Mouse (Mus musculus) adrenal gland, postnatal 14 days (tissue): Measurements from ENCODE around the gene Mosmo. TPM values are rescaled to one million over a fixed set of nuclear protein-coding genes. Genes with fewer than 3 reads are reported as not detected.
"Not testable (repeated sequence)": the region's sequence is repeated elsewhere in the genome, so short reads cannot be mapped to it uniquely, and the experiment has no call there.

Experiments
- DNase-seq: peaks from one replicate; pipeline ENCODE4 v3.0.0; 2021; ENCODE audit warnings: mixed read lengths
- total RNA-seq: library from RNA; stranded (reverse); gene quantifications from 2 replicates; pipeline ENCODE4 v1.2.3, GENCODE M21; 2021

Gene Mosmo
- total RNA-seq, 1 experiment from 2014 or later = 35.8 TPM

DNA sequence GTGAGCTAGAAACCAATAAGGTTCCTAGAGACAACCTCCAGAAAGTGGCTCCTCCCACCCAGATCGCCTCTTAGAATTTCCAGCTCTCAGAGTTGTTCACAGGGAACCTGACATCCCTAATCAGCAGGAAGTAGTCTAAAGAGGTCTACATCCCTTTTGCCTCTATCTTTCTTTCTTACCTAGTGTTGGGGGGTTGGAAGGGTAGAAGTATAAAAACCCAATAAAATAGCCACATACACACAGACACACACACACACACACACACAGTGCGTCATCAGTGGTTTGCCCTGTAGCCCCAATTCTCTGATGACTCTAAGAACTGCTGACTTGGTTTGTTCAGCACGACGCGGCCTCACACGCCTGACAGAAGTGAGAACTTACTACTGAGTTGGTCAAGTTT, 22.2 kb downstream of the Mosmo start:
- DNase-seq = no peak

DNA sequence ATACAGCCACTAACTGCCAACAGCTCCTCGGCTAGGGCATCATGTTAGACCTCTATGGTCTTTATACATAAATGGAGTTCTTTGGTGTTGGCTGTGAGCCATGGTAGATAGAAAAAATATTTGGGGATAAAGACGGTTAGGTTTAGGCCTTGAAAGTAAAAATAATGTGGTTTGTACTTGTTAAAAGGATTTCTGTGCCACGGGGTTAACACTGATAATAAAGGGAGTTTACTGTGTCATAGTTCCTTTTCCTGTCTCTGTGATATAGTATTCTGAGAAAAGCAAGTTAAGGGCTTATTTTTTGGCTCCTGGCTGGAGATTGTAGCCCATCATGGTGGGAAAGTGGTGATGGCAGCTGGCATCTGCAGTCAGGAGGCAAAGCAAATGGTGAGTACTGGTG, 26.5 kb downstream of the Mosmo start:
- DNase-seq = no peak

DNA sequence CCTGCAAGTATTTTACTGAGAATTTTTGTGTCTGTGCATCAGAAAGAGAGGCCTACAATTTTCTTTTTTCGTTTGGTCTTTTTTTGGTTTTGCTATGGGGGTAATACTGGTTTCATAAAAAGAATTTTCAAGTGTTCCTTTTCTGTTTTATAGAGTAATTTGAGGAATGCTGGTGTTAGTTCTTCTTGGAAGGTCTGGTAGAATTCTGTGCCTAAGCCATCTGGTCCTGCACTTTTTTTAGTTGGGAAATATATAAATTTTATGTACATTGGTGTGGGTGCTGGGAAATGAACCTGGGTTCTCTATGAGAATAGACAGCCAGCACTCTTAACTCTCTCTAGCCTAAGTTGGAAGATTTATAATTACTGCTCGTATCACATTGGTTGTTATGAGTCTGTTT, 34.7 kb downstream of the Mosmo start:
- no peak for DNase-seq

DNA sequence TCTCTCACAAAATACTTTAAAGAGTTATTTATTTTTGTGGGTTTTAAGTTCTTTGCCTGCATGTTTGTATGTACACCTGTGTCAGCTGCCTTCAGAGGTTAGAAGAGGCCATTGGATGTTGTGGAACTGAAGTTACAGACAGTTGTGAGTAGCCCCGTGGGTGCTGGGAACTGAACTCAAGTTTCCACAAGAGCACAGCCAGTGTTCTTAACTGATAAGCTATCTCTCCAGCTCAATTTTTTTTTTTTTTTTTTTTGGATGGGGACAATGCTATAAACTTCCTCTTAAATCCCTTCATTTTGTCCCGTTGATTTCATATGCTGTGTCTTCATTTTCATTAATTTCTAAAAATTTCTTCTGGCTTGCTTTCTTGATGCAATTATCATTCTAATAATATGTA, 35.8 kb downstream of the Mosmo start:
- DNase-seq = no peak

DNA sequence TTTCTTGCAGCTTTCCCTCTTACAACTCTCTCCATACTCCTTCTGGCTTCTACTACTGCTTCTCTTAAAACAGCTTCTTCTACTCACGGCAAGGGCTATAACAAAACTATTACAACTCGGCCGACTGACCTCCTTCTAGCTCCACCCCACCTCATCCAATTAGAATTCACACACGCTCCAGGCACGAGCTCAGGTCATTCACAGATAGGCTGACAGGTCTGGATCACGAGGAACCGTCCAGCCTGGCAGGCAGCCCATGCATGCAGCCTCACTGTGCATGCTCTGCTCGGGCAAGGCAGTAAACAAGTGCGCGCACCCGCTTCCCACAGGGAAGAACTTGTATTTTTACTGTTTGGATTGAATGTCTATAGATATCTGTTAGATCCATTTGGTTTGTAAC, 36.5 kb downstream of the Mosmo start:
- DNase-seq = not testable (repeated sequence)

DNA sequence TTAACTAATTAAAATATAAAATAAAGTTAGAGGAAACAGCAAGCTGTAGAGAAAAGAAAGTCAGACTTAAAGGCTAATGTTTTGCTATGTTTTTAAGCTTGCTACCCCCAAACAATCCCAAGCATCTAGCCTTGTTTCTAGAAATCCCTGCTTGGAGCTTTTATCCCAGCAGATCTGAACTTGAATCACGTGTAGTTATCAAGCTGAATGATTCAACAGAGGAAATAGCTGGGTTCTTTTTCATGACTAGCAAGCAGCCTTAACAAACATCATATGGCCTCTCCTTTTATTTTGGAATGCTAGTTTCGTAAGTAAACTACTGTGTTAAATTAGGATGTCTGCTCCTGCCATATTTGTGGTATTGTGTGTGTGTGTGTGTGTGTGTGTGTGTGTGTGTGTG, 39.8 kb downstream of the Mosmo start:
- no peak for DNase-seq

DNA sequence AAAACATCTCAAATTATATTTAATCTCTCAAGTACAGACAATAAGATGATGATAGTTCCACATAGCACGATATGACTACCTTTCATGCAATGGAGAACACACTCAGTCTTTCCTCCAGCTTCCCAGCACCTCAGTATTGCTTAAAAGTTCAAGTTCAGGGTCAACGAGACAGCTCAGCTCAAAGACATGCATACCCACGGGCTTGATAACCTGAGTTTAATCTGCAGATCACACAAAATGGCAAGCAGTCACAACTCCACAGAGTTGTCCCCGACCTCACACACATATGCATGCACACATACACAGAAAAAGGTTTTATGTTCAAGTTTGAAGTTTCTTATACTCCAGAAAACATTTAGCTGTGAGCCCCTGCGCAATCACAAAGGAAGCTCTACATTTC, 43.6 kb downstream of the Mosmo start:
- DNase-seq = no peak

DNA sequence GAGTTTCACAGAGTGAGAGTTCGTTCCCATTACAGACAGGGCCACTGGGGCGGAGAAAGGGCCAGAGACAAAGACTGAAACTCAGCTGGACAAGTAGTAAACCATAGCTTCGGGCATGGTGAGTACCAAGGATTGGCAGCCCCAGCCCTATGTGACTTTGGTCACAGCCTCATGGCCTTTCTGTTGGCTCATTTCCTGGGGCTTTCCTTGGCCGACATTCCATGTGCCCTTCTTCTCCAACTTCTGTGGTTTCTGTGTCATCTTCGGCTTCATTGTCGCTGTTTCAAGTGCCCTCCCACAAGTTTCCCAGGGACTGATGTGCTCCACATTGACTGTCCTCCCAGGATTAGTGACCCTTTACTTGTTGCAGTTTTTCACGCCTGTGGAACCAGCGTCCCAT, 44.0 kb downstream of the Mosmo start:
- peak; percentile 64 for DNase-seq

DNA sequence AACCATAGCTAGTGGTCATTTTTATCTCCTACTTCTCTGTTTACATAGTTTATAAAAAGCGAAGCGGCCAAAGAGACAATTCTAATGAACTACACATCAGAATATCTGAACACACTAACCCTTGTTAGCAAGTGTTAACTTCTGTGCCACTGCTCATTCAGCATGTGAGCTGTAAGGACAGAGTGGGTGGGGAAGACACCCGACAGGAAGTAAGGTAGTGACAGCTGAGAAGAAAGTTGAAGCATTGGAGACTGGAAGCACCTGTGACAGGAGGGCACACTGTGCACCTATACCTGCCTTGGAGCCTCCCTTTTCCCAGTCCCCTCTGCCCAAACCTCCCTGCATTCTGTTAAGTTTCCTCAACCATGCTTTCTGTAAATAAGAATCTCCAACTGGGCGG, 44.6 kb downstream of the Mosmo start:
- no peak for DNase-seq

DNA sequence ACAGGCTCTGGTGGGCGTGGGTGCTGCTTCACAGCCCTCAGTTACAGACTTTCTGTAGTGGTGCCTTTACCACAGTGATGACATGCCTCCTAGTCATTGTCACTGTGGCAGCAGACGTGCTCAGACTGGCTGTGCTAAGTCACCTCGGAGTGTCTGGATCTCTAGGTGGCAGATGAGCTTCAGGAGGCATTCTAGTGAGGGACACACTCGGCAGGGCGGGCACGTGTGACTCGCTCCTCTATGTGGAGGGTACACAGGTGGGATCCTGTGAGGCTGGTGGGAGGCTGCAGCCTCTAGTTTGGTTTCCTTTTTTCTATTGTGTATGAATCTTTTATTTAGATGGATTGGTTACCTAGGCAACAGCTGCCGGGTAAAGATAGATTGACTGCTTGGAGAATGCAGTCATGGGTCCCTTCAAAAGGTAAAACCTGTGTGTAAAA, 45.4 kb downstream of the Mosmo start:
- DNase-seq = no peak

DNA sequence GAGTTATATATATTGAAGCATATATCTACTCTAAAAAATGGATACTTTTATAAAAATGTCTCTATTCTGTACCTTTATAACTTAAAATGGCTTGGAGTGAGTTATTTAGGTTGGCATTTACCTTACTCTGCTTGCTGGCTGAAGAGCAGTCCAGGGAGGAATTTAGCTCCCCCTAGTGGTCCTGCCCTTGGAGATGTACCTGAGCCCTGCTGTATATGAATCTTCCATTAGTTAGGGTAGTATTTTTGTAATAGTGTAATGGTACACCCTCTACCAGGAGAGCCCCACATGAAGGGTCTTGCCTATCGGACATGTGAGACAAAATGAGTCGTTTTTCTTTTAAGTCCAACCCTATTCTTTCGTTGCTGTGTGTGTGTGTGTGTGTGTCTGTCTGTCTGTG, 50.2 kb downstream of the Mosmo start:
- DNase-seq = peak; percentile 66

DNA sequence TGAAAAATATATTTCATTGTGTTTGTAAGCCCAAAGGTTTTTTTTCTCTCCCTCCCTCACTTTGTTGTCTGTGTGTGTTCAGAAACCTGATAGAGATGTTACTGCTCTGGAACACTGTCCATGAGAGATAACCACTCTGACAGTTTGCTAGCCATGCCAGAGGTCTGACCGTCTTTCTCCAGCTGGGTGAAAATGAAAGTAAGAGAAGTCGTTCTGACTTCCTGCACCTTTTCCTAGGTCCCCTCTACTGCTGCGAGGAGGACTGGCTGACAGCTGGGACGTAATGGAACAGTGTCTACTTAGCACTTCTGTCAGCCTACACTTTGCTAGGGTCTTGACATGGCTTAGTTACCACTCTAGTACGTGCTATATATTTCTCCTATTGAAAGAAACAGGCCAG, 52.2 kb downstream of the Mosmo start:
- no peak for DNase-seq

DNA sequence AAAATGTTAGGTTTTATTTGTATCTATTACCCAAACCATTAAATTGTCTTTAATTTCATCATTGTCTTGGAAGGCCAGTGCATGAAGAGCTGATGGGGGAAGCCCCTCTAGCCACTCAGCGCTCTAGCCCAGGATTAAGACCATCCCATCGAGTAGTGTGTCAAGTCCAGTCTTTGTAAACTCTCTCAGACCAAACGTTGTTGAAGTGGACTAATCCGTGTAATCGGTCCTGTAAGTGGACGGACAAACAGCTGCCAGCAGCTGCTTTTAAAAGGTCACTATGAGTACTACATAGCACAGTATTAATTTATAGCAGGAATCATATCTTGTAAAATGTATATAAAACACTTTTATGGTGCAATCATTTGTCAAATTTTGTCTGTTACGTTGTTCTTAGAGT, 55.5 kb downstream of the Mosmo start:
- no peak for DNase-seq

DNA sequence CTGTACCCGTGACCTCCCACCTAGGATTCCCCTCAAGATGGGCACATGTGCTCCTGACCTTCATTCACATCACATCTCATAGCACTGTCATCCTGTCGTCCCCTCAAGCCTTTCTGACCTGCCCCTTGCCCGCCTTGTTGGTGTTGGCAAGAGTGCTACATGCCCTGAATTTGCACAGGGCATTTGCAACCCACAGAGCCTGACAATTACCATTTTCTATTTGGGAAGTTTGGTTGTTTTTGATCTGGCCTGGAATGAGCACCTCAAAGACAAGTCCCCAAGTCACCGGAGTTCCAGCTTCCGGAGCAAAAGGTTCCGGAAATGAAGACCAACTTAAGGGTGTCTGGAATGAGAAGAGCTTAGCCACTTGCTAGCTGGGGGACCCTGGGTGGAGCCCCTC, 61.6 kb downstream of the Mosmo start, which contains the start of gene Vwa3a:
Vwa3a (plus strand) TSS at position 301 of the 400 bp plus-strand sequence.
- no peak for DNase-seq

DNA sequence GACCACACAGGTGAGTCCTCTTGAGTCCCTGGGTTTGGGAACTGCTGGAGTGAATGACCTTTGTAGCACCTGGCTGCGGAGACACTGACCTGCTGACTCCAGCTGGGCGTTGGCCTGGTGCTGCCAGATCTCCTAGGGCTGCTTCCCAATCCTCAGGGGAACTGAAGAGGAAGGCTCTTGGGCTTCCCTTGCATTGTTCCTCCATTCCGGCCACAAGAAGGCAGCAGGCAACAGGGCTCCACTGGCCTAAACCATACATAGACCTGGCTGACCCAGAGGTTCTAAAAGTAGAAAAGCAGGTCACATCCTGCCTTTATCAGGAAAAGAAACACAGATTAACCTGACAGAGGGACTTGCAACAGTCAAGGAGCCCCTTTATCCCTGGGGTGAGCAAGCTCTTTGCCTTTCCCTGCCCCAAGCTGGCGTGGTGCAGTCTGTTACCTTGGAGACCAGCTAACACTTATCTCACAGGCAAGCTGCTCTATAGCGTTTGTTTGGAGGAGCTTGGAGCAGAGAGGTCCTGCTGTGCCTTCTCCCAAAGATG, 62.2 kb downstream of the Mosmo start:
- DNase-seq = peak; percentile 43

DNA sequence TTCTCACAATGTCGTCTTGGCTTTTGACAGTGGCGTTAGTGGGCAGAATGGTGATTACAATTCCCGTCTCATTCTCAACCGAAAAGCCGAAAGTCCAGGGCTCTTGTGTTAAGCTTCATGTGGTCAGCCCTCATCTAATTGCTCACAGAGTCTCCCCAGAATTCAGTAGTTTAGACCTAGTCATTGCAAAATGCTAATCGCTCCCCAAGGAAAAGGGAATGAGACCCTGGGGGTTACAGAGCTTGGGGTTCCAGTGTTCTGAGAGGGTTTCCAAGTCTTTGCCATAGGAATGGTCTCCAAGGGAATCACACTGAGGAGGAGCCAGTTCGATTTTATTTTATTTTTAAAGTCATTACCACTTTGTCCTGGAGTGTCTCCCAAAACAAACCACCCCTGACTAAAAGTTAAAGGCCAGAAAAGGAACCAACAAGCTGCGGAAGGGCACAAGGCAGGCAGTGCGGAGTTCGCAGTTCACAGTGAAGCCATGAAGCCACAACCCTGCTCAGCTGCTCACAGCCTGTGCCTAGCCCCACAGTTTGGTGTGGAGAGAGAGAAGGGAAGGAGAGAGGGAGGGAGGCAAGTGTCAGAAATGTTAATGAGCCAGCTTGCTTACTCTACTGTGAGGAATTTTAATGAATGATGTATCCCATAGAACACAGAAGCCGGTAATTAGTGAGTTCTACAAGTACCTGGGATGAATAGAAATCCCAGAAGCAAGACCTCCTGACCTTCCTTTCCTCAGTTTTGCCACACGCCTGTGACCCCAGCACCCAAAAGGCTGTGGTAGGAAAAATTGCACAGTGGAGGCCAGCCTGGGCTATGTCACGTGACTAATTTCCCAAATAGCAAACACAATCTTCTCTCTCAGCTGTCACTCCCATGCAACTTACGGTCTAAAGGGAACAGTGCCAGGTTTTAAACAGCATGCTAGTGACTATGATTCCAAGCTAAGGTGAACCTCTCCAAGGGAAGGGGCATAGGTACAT, 66.2 kb downstream of the Mosmo start:
- peak; percentile 49 for DNase-seq

DNA sequence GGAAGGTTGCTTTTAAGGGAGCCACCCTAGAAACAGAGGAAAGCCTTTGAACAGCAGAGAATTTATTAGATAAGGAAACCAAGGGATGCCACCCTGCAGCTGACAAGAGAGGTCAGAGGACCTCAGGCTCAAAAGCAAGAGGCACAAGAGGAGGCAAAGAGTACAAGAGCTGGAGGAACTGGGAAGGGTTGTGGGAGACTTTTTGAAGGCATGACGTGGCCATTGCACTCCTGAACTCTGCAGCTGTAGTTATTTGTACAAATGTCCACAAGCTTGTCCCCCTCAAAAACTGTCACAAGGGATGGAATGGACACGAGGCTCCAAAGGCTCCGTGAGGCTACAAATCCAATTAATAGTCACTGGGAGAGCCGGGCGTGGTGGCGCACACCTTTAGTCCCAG, 67.2 kb downstream of the Mosmo start:
- DNase-seq = no peak

DNA sequence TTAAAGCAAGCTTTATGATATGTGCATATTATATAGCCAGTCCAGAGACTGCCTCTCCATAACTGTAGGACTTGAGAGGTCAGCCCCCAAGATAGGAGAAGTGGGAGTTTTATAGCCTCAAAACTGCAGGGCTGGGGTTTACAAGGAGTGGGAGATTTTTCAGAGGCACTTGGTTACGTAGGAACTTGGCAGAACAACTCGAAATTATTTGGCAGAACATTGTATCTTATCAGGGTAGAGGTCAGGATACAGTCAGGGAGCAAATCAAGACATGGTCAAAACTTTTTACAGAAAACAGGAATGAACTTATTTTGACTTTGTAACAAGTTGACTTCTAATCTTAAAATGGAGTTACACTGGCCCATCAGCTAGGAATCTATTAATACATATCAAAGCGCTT, 68.6 kb downstream of the Mosmo start:
- DNase-seq = peak; percentile 35

DNA sequence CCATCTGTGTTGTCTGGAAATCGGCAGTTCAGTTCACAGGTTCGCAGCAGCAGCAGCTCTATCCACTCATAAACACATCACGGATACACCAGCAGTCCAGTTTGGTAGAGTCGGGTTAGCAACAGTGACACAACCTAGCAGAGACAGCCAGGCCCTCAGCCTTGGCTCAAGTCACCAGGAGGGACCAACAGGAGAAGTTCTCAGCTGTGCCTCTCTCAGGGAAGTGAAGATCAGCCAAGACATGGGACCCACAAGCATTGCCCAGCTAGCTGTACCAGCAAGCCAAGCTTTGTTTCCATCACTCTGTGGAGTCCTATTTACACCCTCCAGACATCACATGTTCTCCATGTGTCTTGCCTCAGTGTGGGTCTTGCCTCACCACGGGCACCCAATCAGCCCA, 69.4 kb downstream of the Mosmo start:
- no peak for DNase-seq

DNA sequence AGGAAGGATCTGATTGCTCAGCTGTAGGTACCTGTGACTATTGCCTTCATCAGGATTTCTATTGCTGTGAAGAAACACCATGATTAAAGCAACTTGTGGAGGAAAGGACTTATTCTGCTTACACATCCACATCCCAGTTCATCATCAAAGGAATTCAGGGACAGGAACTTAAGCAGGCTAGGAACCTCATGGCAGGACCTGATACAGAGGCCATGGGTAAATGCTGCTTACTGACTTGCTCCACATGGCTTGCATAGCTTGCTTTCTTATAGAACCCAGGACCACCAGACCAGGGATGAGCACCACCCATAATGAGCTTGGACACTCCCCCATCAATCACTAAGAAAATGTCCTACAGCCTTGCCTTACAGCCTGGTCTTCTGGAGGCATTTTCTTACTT, 71.1 kb downstream of the Mosmo start:
- DNase-seq = no peak

DNA sequence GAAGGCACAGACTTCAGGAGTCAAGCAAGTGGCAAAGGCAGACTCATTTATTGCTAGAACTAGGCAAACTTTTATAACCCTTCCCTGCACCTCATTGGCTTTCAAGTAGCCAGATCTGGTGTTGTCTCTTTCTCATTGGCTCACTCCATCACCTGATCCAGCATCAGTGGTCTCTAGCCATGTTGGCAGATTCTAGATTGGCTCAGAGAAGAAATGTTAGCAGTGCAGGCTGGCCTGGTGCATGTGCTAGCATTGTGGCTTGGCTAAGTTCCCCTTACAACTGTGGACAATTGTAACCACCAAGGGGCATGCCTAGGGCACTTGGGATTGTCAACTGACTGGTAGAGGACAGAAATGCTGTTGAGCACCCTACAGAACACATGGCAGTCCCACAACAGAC, 73.9 kb downstream of the Mosmo start:
- no peak for DNase-seq

DNA sequence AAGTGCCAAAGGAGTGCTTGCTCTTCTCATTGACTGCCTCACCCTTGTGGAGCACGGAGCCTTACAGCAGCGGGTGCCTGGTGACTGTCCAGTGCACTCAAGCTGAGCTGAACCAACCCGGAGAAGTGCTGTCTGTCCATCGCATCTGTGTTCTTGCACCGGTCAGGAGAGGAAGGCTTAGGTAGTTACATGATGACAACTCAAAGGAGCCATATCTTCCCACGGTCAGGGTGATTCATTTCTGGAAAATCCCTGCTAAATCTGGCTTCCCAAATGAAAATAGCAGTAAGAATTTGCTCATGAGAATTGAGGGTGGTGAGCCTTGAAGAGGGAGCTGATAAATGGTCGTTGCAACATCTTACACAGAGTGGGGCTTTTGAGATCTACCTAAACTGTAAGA, 74.5 kb downstream of the Mosmo start:
- DNase-seq = no peak

DNA sequence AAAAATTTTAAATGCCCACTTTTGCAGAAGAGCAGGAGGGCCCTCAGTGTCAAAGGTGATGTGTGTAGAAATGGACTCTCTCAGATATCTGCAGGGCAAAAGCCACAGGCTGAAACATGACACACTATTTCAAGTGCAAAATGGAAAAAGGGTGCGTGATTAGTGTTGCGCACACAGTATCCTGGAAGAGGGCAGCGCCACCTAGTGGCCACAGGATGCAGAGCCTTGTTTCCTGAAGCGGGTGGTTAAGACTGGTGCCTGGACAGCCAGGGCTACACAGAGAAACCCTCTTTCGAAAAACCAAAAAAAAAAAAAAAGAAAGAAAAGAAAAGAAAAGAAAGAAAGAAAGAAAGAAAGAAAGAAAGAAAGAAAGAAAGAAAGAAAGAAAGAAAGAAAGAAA, 77.3 kb downstream of the Mosmo start:
- peak; percentile 89 for DNase-seq

DNA sequence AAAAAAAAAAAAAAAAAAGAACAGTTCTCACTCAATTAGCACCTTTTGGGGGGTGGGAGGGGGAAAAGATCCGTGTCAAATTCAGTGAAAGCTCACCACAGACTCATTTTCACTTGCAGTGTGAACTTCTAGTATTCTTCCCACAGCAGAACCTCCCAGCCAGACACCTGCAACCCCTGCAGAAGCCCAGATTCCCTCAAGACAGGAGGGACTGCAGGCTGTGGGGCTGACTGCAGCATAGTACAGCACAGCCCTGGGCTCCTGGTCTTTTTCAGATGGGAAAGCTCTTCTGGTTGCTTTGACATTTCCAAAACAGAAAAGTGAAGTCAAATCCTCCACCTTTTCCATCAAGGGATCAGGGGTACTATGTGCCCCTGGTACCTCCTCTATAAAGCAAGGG, 90.0 kb downstream of the Mosmo start:
- no peak for DNase-seq
